Mouse (Mus musculus): ENCODE measurements at regions not wholly inside any gene's neighbourhood (a gene's known extent, or its start where the extent isn't known, plus 50 kb on each side); places are given as distances from the start of the nearest gene placed in this dataset.

DNA sequence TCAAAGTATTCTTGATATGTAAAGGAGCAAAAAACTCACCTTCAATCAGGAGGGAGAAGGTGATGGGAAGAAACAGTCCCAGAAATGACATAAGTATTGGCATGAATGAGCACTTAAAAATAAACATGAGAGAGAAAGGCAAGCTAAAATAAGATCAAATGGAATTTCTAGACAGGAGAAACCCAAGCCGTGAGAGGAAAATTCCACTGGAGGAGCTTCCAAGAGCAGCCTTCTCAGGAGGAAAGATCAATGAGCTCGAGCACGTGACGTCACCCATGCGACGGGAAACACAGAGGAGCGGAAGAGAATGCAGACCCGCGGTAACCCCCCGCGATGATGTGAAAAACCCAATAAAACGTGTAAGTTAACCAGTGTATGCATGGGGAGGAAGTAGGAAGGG, 274.6 kb downstream of the Lyplal1 start:
- no peak for DNase-seq (ENCODE audit: low spot score)

- DNase-seq (ENCODE audit: low spot score): no peak
These were observed 269.9 kb downstream of the Lyplal1 start for GRCm38 (mm10) chr1:185847161-185847560.

- DNase-seq (ENCODE audit: low spot score): no peak
These were observed 266.5 kb downstream of the Lyplal1 start for GRCm38 (mm10) chr1:185850590-185850989.

- peak; percentile 5 for DNase-seq (ENCODE audit: low spot score)
These were observed 265.7 kb downstream of the Lyplal1 start for GRCm38 (mm10) chr1:185851262-185851893.

GRCm38 (mm10) chr1:185861692-185862091, 255.4 kb downstream of the Lyplal1 start:
- no peak for DNase-seq (ENCODE audit: low spot score)

DNA sequence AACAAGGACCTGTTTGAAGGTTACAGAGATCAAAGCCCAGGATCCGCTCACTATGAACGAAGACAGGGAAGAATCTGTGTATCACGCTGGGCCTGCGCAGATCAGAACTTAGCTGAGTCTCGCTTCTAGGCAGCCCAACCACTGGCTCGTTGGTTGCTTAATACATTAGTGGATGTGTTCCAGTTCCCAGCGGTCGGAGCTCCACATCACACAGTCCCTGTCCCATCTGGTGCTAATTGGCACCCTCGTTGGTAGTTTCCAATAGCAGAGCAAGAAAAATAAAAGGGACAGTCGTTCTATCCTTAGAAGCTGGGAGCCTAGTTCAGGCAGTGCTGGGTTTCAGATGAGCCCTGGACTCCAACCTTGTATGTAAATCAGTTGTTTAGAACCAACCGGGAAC, 251.2 kb downstream of the Lyplal1 start:
- no peak for DNase-seq (ENCODE audit: low spot score)

GRCm38 (mm10) chr1:185866612-185867011, 250.5 kb downstream of the Lyplal1 start:
- DNase-seq (ENCODE audit: low spot score): no peak

DNA sequence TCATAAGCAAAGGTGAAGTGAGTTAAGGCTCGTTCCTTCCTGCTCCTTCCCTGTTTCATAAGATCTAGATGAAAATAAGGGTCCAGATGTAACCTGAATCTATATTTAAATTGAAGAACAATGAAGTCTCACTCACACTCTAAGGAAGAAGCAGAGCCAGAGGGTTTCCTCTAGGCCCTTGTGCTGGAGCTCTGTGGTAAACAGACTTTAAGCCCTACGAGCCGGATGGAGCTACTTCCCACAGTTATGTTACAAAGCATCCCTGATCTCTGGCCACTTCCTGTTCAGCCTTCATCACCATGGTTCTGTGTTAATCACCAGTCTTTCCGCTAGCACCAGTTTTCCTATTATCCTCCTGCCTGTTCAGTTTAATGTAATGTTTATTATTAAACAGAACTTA, 250.1 kb downstream of the Lyplal1 start:
- DNase-seq (ENCODE audit: low spot score): no peak

GRCm38 (mm10) chr1:185868721-185869120, 248.4 kb downstream of the Lyplal1 start:
- DNase-seq (ENCODE audit: low spot score): no peak

GRCm38 (mm10) chr1:185887031-185887430, 230.1 kb downstream of the Lyplal1 start:
- DNase-seq (ENCODE audit: low spot score): no peak

DNA sequence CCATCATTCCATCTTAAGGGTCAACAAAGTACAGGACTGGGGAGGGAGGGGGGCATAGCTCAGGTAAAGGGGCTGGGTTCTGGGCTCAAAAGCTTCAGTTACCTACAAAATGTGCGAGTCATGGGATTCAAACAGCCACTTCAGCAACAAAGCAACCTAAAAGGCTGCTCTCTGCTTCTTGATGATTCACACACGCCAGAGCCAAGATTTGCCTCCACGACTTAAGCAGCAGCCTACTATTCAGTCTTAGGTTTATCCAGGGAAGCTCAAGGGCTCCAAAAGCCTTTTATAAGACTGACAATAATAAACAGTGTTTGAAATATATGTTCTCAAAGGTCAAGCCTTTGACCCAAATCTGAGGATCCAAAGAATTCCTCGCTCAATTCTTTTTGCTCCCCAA, 225.3 kb downstream of the Lyplal1 start:
- no peak for DNase-seq (ENCODE audit: low spot score)

DNA sequence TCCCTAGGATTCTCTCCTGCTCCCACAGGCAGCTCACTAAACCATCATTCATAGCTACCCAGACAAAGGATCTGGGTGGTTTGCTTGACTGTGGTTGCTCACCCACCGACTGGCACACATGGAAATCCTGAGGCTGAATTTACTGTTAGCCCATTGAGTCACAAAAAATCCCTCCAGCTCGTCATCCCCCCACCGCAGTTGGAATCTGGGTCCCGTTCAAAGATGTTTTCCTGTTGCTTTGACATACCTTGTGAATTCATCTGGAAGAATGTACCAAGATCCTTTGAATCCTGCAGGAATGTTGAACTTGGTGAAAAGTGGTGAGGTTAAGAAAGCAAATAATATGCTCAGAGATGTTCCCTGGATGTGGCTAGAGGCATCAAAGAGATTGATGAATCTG, 223.7 kb downstream of the Lyplal1 start:
- no peak for DNase-seq (ENCODE audit: low spot score)

DNA sequence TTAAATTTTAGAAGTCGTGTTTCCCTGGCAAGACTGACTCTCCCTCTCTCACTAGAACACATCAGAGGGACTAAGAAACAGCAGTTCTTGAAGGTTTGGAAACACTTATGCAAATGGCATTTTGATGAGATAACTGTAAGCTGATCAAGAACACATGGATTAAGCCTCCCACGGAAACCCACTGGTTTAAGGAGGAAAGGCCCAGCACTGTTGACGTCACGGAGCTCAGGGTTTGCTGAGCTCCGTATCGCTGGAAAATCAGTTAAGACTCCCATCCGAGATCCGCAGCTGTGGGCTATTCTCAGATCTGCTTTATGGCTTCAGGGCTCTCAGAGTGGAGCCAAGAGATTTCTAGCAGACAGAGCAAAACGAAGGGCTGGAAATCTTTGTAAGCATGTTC, 218.6 kb downstream of the Lyplal1 start:
- DNase-seq (ENCODE audit: low spot score): peak; percentile 24

DNA sequence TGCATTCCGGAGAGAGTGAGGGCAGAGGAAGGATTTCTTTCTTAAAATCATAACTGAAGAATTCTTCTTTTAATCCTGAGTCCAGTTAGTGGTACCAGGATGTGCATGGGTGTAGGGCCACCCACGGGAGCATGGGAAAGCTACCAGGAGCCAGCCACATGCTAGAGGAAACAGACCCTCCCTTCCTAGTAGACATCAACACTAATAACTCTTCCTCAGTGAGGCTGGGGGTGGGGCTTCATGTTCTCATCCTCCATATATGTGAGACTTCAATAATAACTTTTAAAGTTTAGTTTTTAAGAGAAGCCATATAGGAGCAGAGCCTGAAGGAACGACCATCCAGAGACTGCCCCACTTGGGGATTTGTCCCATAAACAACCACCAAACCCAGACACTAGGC, 216.8 kb downstream of the Lyplal1 start:
- no peak for DNase-seq (ENCODE audit: low spot score)

DNA sequence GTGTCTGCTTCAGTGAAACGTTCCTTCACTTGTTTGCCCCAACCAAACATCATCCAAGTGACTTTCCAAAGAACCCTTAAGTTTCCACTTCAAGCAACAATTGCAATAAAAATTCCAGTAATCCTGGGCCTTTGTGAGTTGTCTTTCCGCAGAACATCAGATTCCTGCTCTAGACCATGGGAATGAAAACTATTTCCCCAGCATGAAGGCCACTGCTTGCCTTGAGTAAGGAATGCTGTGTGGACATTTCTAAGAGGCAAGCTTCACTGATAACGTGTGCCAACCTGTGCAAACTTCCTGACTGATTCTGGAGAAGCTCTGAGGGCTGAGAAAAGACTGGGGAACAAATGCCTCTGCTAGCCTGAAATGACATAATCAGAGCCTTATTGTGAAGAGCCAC, 214.7 kb downstream of the Lyplal1 start:
- no peak for DNase-seq (ENCODE audit: low spot score)

DNA sequence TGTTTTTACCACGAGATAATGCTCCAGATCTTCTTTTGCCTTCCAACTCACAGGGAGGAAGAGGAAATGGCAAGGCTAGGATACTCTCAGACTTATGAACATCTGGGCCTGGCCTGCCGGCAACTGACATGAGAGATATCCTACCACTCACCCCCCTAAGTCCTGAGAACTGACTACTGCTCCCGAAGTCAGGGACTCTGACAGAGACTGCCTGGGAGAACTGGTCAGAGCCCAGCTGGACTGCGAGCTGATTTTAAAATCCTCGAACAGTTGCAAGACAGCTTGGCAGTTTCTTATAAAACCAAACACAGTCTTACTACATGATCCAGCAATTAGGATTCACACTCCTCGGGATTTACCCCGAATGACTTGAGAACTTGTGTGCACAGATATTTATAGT, 211.4 kb downstream of the Lyplal1 start:
- DNase-seq (ENCODE audit: low spot score): no peak

DNA sequence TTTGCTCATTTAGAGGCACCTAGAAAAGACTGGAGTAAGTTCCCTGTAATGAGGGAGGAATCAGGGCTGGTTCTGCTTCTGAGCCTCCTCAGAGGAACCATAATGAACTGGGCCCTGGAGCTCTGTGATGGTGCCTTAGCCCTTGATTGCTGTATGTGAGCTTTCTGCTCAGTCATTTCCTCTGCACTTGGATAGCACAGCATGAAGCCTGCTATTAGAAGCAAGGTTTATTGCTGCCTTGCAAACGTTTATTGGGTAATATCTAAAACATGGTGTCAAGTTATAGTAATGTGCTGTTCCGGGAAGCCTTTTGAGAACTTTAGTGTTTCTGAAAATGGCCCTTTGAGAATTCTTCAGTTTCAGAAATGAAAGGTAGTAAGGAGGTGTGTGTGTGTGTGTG, 201.5 kb downstream of the Lyplal1 start:
- DNase-seq (ENCODE audit: low spot score): no peak

DNA sequence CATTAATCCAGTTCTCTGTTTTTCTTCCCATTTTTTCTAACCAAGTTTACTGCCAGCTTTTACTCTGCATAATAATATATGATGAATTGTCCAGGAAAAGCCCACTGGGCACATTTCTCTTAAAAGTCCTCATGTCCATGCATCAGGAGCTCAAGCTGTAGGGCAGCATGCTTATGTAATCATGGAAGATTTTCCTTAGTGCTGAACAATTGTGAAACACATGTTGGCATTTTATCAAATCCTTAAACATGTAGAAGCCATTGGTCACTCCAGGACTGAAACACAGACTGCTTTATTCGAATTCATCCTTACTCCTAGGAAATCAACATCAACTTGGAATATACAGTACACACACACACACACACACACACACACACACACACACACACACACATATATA, 198.4 kb downstream of the Lyplal1 start:
- no peak for DNase-seq (ENCODE audit: low spot score)

GRCm38 (mm10) chr1:185923723-185924122, 193.4 kb downstream of the Lyplal1 start:
- no peak for DNase-seq (ENCODE audit: low spot score)

GRCm38 (mm10) chr1:185929000-185929399, 188.1 kb downstream of the Lyplal1 start:
- no peak for DNase-seq (ENCODE audit: low spot score)

- DNase-seq (ENCODE audit: low spot score): no peak
These were observed 187.3 kb downstream of the Lyplal1 start for GRCm38 (mm10) chr1:185929761-185930160.

DNA sequence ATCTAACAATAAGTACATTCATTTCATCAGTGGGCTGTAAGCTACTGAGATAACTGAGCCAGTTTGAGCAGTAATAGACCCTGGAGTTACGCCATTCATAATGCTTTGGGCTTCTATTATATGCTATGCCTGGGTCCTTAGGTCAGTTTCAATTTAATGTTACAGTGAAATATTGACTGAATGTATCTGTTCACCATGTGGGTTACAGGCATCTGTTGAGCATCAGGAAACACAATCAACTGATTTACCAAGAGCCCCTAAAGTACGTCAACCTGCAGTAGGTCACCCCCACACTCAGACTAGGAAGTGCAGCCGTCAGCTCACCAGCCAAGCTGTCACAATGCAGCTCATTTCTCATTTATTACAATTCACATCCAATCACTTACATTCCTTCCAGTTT, 183.5 kb downstream of the Lyplal1 start:
- no peak for DNase-seq (ENCODE audit: low spot score)

DNA sequence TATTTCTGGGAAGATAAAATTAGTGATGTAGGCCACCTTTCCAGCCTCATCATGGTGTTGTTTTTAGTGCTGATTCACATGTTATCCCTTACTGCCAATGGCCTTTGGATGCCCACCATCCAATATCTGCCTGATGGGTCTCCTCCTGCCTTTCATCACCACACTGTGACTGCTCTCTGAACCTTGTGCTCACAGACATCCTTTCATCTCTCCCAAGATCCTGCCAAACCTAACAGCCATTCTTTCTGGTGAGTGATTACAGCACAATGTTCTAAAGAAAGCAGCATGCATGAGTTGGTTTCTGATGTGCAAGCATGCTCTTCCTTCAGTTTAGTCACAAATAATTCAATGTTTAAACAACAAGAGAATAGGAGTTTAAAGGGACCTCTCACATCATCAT, 180.1 kb downstream of the Lyplal1 start:
- no peak for DNase-seq (ENCODE audit: low spot score)

DNA sequence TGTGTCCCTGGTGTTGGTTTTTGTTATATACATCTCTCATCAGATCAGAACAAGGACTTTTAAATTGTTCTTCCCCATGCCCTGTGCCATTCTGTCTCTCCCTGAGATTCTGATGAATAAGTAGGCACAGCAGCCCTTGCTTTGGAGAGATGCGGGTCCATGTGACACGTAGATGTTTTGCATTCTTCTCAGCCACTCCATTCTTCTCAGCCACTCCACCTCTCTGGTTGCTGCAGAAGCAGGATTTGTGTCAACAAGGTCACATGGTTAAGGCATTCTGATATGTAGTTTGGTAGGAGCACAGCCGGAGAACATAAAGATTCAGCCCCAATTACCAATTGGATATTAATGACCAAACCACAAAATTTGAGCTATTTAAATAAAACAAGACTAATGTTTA, 177.2 kb downstream of the Lyplal1 start:
- DNase-seq (ENCODE audit: low spot score): no peak

GRCm38 (mm10) chr1:185940511-185940910, 176.6 kb downstream of the Lyplal1 start:
- no peak for DNase-seq (ENCODE audit: low spot score)
